Mouse (Mus musculus) cortical plate, adult 2 months (tissue): ENCODE measurements at regions not wholly inside any gene's neighbourhood (a gene's known extent, or its start where the extent isn't known, plus 50 kb on each side); places are given as distances from the start of the nearest gene placed in this dataset.

Source experiments
- CTCF ChIP-seq: fragments of 200-500 bp; IDR thresholded peaks from 2 replicates; pipeline ENCODE4 v1.5.1; 2011; ENCODE audit warnings: mild to moderate bottlenecking, control low read depth, low read length; ENCODE audit not compliant: insufficient read depth; ENCODE audit errors: extremely low read depth
- POLR2A ChIP-seq: fragments of 200-500 bp; IDR thresholded peaks from 2 replicates; pipeline ENCODE4 v1.6.1; 2011; ENCODE audit warnings: mild to moderate bottlenecking, low read length, control low read depth; ENCODE audit not compliant: insufficient read depth; ENCODE audit errors: extremely low read depth

- TF ChIP-seq CTCF: no peak
- TF ChIP-seq POLR2A: no peak
These were observed 199.7 kb upstream of the Id2 start for GRCm38 (mm10) chr12:25296648-25297047.
